Mouse (Mus musculus) midbrain, embryonic 14.5 days (tissue): ENCODE measurements around the gene Pex14. TPM values are rescaled to one million over a fixed set of nuclear protein-coding genes. Genes with fewer than 3 reads are reported as not detected.

Experiments used
- ATAC-seq: fragments of 200-750 bp; cut with Nextera tagmentation; 2 replicates; pipeline ENCODE4 v1.8.0; 2017; ENCODE audit warnings: moderate number of reproducible peaks, moderate library complexity; ENCODE audit not compliant: low FRiP score, low TSS enrichment
- DNase-seq: peaks from one replicate; pipeline ENCODE4 v3.0.0-alpha.2; 2015
- H3K27ac ChIP-seq: fragments of 300-500 bp; sonication (generic); replicated peaks from 2 replicates; pipeline ENCODE4 v1.5.1; 2014; ENCODE audit warnings: mild to moderate bottlenecking, low read depth, low read length, moderate library complexity
- H3K27me3 ChIP-seq: fragments of 300-500 bp; sonication (generic); 2 replicates; pipeline ENCODE4 v1.6.1; 2014; ENCODE audit warnings: low read length, control low read depth, mixed read lengths; ENCODE audit not compliant: control insufficient read depth, insufficient read depth
- H3K36me3 ChIP-seq: fragments of 300-500 bp; sonication (generic); 2 replicates; pipeline ENCODE4 v1.6.1; 2014; ENCODE audit warnings: low read length, control low read depth; ENCODE audit not compliant: control insufficient read depth, insufficient read depth
- H3K4me1 ChIP-seq: fragments of 300-500 bp; sonication (generic); 2 replicates; pipeline ENCODE4 v1.6.1; 2014; ENCODE audit warnings: mild to moderate bottlenecking, antibody characterized with exemption, low read length, control low read depth; ENCODE audit not compliant: control insufficient read depth, insufficient read depth
- H3K4me2 ChIP-seq: fragments of 300-500 bp; sonication (generic); 2 replicates; pipeline ENCODE4 v1.6.1; 2014; ENCODE audit warnings: mild to moderate bottlenecking, low read length, moderate library complexity
- H3K4me3 ChIP-seq: fragments of 300-500 bp; sonication (generic); replicated peaks from 2 replicates; pipeline ENCODE4 v1.5.1; 2014; ENCODE audit warnings: low read depth, low read length
- H3K9ac ChIP-seq: fragments of 300-500 bp; sonication (generic); replicated peaks from 2 replicates; pipeline ENCODE4 v1.6.1; 2014; ENCODE audit warnings: mild to moderate bottlenecking, low read length, moderate library complexity
- H3K9me3 ChIP-seq: fragments of 300-500 bp; sonication (generic); 2 replicates; pipeline ENCODE4 v1.6.1; 2016; ENCODE audit warnings: low read length, control low read depth, mixed read lengths; ENCODE audit not compliant: control insufficient read depth
- whole genome bisulfite sequencing: fragments of 180-500 bp; shearing (Covaris S2); extraction: QIAGEN DNeasy Blood & Tissue Kit; methylation state at CpG from one replicate; pipeline ENCODE4 v1.1.7; 2014; 5-methylcytosine and 5-hydroxymethylcytosine counted together
- polyA plus RNA-seq: library from polyadenylated mRNA; unstranded; fragments of >200 nt; fragmentation: Nextera tagmentation; extraction: Ambion mirVana; gene quantifications from 2 replicates; pipeline ENCODE4 v1.2.1, GENCODE M21; 2014

Gene Pex14
- polyA plus RNA-seq, 1 experiment from 2014 or later = 47.3 TPM

DNA sequence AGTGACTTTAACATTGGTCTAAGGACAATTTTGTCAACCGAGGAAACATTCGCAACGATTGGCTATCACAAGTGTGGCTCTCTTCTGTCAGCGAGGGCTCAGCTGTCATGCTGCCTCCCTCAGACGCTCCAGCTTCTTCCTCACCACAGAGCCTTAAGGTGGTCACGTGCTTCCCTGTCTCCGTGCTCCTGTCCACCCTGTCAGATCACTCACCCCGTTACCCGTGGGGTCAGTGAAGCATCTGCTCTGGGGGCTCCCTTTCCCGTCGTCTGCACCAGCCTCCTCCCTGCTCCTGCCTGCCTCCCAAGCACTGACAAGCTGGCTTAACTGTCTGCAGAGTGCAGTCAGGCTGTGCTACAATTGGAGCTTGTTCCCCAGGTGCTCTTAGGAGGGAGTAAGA is 119.8 kb downstream of the Pex14 start:
- Histone ChIP-seq H3K4me1 (peaks cover 6% of the 10 kb centered on the region; the same call in 1 of the 2 replicates), H3K27me3 (no peaks in the 10 kb centered on the region), H3K36me3 (0 out of 2 replicates have a peak, but pooled peaks cover 9% of the 10 kb centered on the region), H3K9ac (no peak overlapping the region), H3K4me3 (no peak overlapping the region), H3K27ac (no peak overlapping the region), H3K9me3 (no peaks in the 10 kb centered on the region), H3K4me2 (no peak overlapping the region)
- no peak for DNase-seq
- no peak for ATAC-seq
- WGBS = 56% methylated on average over 11 of the region's 11 CpGs

DNA sequence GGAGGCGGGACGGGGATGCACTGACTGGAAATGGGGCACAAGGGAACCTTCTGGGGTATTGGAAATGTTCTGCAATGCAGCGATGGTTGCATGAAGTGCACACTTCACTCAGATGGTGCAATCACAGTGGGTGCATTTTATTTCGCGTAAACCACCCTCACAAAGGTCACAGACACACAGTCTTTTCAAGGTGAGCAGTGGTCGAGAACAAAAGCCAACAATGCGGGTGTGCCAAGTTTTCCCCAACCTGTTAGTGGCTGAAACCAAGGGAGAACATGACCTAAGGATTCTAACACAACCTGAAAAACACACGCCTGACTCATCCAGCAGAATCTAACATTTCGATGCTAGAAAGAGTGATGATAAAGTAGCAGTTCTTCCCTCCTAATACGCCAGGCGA is 120.8 kb downstream of the Pex14 start:
- H3K4me2 ChIP-seq = no peak overlapping the region
- H3K27me3 ChIP-seq = no peaks in the 10 kb centered on the region
- peaks cover 8% of the 10 kb centered on the region; the same call in 1 of the 2 replicates for H3K4me1 ChIP-seq
- no peaks in the 10 kb centered on the region for H3K9me3 ChIP-seq
- WGBS = 91% methylated on average over 11 of the region's 11 CpGs
- H3K4me3 ChIP-seq = no peak overlapping the region
- no peak overlapping the region for H3K9ac ChIP-seq
- DNase-seq = no peak
- no peak overlapping the region for H3K27ac ChIP-seq
- 0 out of 2 replicates have a peak, but pooled peaks cover 9% of the 10 kb centered on the region for H3K36me3 ChIP-seq
- no peak for ATAC-seq

DNA sequence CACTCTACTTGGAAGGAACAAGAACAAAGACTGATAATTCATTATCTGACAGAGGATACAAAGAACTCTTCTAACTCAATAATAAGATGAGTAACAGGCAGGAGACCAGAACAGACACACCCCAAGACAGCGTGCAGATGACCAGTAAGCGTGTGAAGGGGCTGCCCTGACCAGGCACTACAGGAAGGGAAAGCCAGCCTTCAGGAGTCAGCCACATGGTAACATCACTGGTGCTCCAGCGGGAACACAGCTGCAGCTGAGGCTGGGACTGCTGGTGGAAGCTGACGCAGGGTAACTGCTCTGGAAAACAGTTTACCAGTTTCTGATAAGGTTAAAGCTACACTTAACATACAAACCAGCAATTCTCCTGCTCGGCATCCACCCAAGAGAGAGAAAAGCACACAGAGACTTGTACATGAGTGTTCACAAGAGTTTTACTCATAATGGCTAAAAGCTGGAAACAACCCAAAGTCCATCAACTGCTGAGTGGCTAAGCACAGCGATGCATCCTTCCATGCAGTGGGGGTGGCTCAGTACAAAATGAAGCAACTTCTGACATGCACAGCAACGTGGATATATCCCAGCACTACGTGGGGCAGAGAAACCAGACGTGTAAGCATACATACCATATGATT is 121.3 kb downstream of the Pex14 start:
- ATAC-seq = no peak
- Histone ChIP-seq H3K27me3 (no peaks in the 10 kb centered on the region), H3K9ac (no peak overlapping the region), H3K27ac (no peak overlapping the region), H3K4me2 (no peak overlapping the region), H3K4me3 (no peak overlapping the region), H3K36me3 (0 out of 2 replicates have a peak, but pooled peaks cover 5% of the 10 kb centered on the region), H3K9me3 (no peaks in the 10 kb centered on the region), H3K4me1 (peaks cover 8% of the 10 kb centered on the region; the same call in 1 of the 2 replicates)
- no peak for DNase-seq
- WGBS = 69% methylated on average over 9 of the region's 9 CpGs

DNA sequence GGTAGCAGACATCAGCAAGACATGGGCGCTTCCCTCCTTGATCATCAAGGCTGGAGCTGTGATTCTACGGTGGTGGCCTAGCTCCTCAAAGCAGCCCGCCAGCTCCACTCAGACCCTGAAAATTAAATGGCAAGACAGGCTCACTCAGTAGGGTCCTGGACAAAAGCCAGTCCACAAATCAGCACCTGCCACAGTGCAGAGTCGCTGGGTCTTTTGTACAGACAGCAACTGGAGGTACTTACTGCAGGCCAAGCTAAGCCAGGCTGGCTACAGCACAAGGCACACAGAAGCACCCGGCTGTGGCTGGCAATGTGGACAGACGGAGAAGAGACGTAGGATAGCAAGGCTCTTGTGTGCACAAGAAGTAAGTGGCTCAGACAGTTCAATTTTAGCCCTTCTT is 124.8 kb downstream of the Pex14 start:
- Histone ChIP-seq H3K4me3 (no peak overlapping the region), H3K4me2 (no peak overlapping the region), H3K27me3 (no peaks in the 10 kb centered on the region), H3K9me3 (no peaks in the 10 kb centered on the region), H3K27ac (no peak overlapping the region), H3K4me1 (peaks cover 14% of the 10 kb centered on the region; the same call in 1 of the 2 replicates), H3K36me3 (no peaks in the 10 kb centered on the region), H3K9ac (no peak overlapping the region)
- DNase-seq (peak; percentile 60), ATAC-seq (no peak)
- WGBS = 50% methylated on average over 7 of the region's 7 CpGs

DNA sequence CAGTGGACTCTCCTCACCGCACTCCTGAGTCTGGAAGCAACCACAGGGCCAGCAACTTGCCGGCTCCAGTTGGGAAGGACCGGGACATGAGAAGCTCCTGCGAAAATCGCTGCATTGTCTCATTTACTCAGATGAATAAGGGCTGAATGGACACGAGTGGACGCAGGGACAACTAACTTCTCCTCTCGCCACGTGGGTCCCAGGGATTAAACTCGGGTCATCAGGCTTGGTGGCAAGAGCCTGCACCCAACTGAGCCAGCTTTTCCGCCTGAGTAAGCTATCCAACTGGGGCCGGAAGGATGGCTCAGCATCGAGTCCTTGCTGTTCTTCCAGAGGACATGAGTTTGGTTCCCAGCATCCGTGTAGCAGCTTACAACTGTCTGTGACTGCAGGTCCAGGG is 126.3 kb downstream of the Pex14 start:
- no peak for ATAC-seq
- no peak overlapping the region for H3K4me3 ChIP-seq
- WGBS = 38% methylated on average over 14 of the region's 14 CpGs

DNA sequence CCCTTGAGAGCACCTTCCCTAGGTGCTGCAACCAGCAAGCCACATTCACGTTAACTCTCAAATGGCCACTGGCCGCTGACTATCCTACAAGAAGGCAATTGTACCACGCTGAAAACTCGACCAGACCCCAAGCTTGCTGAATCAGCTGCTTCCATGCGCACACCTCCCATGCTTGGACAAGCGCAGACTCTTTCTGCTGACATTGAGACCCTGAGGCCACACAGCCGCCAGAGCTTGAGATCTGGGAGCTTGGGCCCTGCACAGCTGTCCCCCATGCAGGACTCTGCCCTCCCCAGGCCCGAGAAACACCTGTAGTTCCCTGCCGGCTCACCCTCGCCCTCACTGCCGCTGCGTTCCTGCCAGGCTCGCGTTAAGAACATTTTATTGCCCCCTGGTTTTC is 127.0 kb downstream of the Pex14 start:
- Histone ChIP-seq H3K4me2 (no peak overlapping the region), H3K4me1 (peaks cover 14% of the 10 kb centered on the region; the same call in 1 of the 2 replicates), H3K27me3 (no peaks in the 10 kb centered on the region), H3K4me3 (no peak overlapping the region), H3K27ac (no peak overlapping the region), H3K9me3 (no peaks in the 10 kb centered on the region), H3K36me3 (no peaks in the 10 kb centered on the region), H3K9ac (no peak overlapping the region)
- no peak for ATAC-seq
- no peak for DNase-seq
- 82% methylated on average over 14 of the region's 14 CpGs for WGBS

More for the DNA sequence above, 126.3 kb downstream of the Pex14 start:
- Histone ChIP-seq H3K9ac (no peak overlapping the region), H3K27me3 (no peaks in the 10 kb centered on the region), H3K9me3 (no peaks in the 10 kb centered on the region), H3K36me3 (no peaks in the 10 kb centered on the region), H3K4me1 (peaks cover 14% of the 10 kb centered on the region; the same call in 1 of the 2 replicates), H3K27ac (no peak overlapping the region), H3K4me2 (no peak overlapping the region)
- DNase-seq = no peak

DNA sequence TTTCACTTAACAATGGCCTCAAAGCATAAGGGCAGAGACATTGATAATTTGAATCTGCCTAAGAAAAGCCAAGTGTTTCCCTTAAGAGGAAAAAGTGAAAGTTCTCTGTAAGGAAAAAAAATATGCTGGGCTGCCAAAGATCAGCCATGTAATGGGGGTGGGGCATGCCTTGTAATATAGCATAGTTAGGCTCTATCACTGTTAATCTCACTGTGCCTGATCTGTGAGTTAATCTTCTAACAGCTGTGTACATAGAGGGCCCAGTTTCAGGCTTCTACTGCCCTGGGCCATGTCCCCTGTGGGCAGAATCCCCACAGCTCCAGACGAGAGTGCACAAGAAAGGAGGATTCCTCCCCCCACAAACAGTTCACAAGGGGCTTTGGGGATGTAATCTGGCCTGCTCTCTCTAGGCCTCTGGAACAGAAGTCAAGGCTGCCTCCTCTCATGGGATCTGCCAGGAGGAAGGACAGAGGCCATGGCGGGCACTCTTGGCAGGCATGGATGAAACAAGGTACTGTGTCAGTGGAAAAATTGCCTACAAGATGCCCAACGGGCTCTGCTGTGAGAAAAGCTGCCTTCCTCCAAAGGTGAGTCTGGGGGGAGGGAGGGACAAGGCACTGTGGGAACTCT is 127.9 kb downstream of the Pex14 start:
- Histone ChIP-seq H3K4me3 (no peak overlapping the region), H3K9ac (no peak overlapping the region), H3K4me1 (peaks cover 14% of the 10 kb centered on the region; the same call in 1 of the 2 replicates), H3K27ac (no peak overlapping the region), H3K4me2 (no peak overlapping the region), H3K36me3 (no peaks in the 10 kb centered on the region), H3K9me3 (no peaks in the 10 kb centered on the region), H3K27me3 (no peaks in the 10 kb centered on the region)
- ATAC-seq = no peak
- 57% methylated on average over 3 of the region's 3 CpGs for WGBS
- no peak for DNase-seq

DNA sequence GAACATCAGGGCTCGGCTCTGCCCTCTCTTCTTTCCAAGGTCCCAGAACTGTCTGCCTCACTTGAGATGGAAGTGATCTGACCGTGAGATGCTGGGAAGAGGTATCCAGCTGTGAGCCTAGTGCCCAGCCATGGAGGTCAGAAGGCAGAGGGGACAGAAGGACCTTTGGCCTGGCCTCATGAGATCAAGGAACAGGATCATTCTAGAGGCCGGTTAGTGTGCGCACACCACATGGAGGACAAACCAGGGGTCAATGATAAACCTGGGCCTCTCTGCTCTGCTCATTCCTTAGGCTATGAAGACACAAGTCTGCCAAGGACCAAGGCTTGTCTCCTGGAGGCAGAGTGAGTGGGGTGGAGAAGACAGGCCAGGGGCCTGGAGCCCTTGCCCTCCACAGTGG is 128.9 kb downstream of the Pex14 start:
- H3K9ac ChIP-seq = no peak overlapping the region
- ATAC-seq = no peak
- no peak for DNase-seq
- H3K9me3 ChIP-seq = no peaks in the 10 kb centered on the region
- WGBS = 81% methylated on average over 4 of the region's 4 CpGs
- H3K27ac ChIP-seq = no peak overlapping the region
- H3K4me1 ChIP-seq = peaks cover 14% of the 10 kb centered on the region; the same call in 1 of the 2 replicates
- H3K4me3 ChIP-seq = no peak overlapping the region
- no peak overlapping the region for H3K4me2 ChIP-seq
- 0 out of 2 replicates have a peak, but pooled peaks cover 3% of the 10 kb centered on the region for H3K36me3 ChIP-seq
- no peaks in the 10 kb centered on the region for H3K27me3 ChIP-seq

DNA sequence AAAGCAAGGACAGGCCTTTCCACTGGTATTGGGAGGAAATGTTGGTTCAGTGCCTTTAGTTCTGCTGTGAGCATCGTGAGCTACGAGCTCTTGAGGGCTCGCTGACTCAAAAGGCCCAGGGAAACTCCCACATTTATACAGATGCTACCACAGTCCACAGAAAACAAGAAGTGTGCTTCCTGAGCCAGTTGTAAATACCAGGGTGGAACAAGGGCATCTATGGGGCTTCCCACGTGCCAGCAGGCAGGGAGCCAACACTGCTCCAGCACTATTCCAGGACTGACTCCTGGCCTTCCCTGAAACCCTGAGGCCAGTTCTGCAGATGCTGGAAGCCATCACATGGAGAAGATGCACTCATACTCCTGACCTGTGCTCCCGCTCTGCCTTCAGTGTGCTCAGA is 130.1 kb downstream of the Pex14 start:
- H3K9me3 ChIP-seq = no peaks in the 10 kb centered on the region
- H3K4me3 ChIP-seq = no peak overlapping the region
- 89% methylated on average over 5 of the region's 5 CpGs for WGBS
- DNase-seq (no peak), ATAC-seq (no peak)
- H3K4me1 ChIP-seq = 0 out of 2 replicates have a peak, but pooled peaks cover 8% of the 10 kb centered on the region
- H3K9ac ChIP-seq = no peak overlapping the region
- H3K27ac ChIP-seq = no peak overlapping the region
- no peaks in the 10 kb centered on the region for H3K27me3 ChIP-seq
- no peak overlapping the region for H3K4me2 ChIP-seq
- 0 out of 2 replicates have a peak, but pooled peaks cover 3% of the 10 kb centered on the region for H3K36me3 ChIP-seq
